Mouse (Mus musculus): ENCODE results near the gene Pard6a.

Gene Pard6a

GRCm38 (mm10) chr8:105700966-105701824, at the start of gene Pard6a, which contains the start of gene Acd:
Gene Pard6a, plus strand, starts transcription at chr8:105701148.
Gene Acd, minus strand, starts transcription at chr8:105701102.
- peak; percentile 88 for DNase-seq (ENCODE audit: low spot score)

GRCm38 (mm10) chr8:105657641-105658040, 43.3 kb upstream of the Pard6a start:
- no peak for DNase-seq (ENCODE audit: low spot score)

GRCm38 (mm10) chr8:105661167-105661566, 39.8 kb upstream of the Pard6a start:
- DNase-seq (ENCODE audit: low spot score) = peak; percentile 30

GRCm38 (mm10) chr8:105677891-105678290, 23.1 kb upstream of the Pard6a start:
- DNase-seq (ENCODE audit: low spot score) = no peak

GRCm38 (mm10) chr8:105685325-105685724, 15.6 kb upstream of the Pard6a start:
- no peak for DNase-seq (ENCODE audit: low spot score)

GRCm38 (mm10) chr8:105685796-105686308, 15.1 kb upstream of the Pard6a start, which contains the start of gene Carmil2:
Gene Carmil2, plus strand, starts transcription at chr8:105686274.
- DNase-seq (ENCODE audit: low spot score) = no peak

GRCm38 (mm10) chr8:105686551-105686950, 14.4 kb upstream of the Pard6a start:
- DNase-seq (ENCODE audit: low spot score) = no peak

GRCm38 (mm10) chr8:105687512-105687911, 13.4 kb upstream of the Pard6a start:
- no peak for DNase-seq (ENCODE audit: low spot score)

- no peak for DNase-seq (ENCODE audit: low spot score)
Measured at GRCm38 (mm10) chr8:105688242-105688752, 12.7 kb upstream of the Pard6a start.

GRCm38 (mm10) chr8:105689256-105689982, 11.5 kb upstream of the Pard6a start:
- no peak for DNase-seq (ENCODE audit: low spot score)

GRCm38 (mm10) chr8:105689983-105690360, 11.0 kb upstream of the Pard6a start:
- DNase-seq (ENCODE audit: low spot score) = no peak

GRCm38 (mm10) chr8:105690978-105691377, 10.0 kb upstream of the Pard6a start:
- DNase-seq (ENCODE audit: low spot score) = no peak

- DNase-seq (ENCODE audit: low spot score) = no peak
Measured at GRCm38 (mm10) chr8:105692449-105693182, 8.3 kb upstream of the Pard6a start.

- DNase-seq (ENCODE audit: low spot score) = no peak
Measured at GRCm38 (mm10) chr8:105693648-105694047, 7.3 kb upstream of the Pard6a start.

- no peak for DNase-seq (ENCODE audit: low spot score)
Measured at GRCm38 (mm10) chr8:105694051-105694799, 6.7 kb upstream of the Pard6a start.

GRCm38 (mm10) chr8:105695080-105695780, 5.7 kb upstream of the Pard6a start:
- no peak for DNase-seq (ENCODE audit: low spot score)

- no peak for DNase-seq (ENCODE audit: low spot score)
Measured at GRCm38 (mm10) chr8:105697196-105697780, 3.7 kb upstream of the Pard6a start.

- no peak for DNase-seq (ENCODE audit: low spot score)
Measured at GRCm38 (mm10) chr8:105698734-105699133, 2.2 kb upstream of the Pard6a start.

GRCm38 (mm10) chr8:105699488-105700215, 1.3 kb upstream of the Pard6a start:
- no peak for DNase-seq (ENCODE audit: low spot score)
